Mouse (Mus musculus): ENCODE data around the gene Twf2.

- no peak for TF ChIP-seq CTCF (IDR thresholded peaks at IDR 0.05)
- no peak; the same call in 1 of the 2 replicates for TF ChIP-seq EP300 (IDR thresholded peaks at IDR 0.05)
Measured at GRCm38 (mm10) chr9:106242813-106243488, 40.0 kb downstream of the Twf2 start.

Measured in lung, postnatal 0 days (tissue).